Mouse (Mus musculus): ENCODE results near the gene Filip1. TPM values are rescaled to one million over a fixed set of nuclear protein-coding genes. Genes with fewer than 3 reads are reported as not detected.
"Not testable (repeated sequence)": the region's sequence is repeated elsewhere in the genome, so short reads cannot be mapped to it uniquely, and the experiment has no call there.

Filip1 gene
- total and polyA plus RNA-seq, 2 experiments from 2014 or later: 3.1 to 3.6 TPM

DNA sequence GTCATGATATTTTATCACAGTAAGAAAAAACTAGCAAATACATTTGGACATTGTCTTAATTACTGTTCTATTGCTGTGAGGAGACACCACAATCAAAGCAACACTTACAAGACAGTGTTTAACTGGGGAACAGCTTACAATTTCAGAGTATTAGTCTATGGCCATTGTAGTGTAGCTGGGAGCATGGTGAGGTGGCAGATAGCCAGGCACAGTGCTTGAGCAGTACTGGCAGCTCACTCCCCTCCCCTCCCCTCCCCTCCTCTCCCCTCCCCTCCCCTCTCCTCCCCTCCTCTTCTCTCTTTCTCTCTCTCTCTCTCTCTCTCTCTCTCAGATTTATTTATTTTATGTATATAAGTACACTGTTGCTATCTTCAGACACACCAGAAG, 25.3 kb upstream of the Filip1 start:
- no peaks in the 10 kb centered on the region for H3K27me3 ChIP-seq (ENCODE audit: insufficient read depth, low read length)
- ATAC-seq (ENCODE audit: low FRiP score): no peak

DNA sequence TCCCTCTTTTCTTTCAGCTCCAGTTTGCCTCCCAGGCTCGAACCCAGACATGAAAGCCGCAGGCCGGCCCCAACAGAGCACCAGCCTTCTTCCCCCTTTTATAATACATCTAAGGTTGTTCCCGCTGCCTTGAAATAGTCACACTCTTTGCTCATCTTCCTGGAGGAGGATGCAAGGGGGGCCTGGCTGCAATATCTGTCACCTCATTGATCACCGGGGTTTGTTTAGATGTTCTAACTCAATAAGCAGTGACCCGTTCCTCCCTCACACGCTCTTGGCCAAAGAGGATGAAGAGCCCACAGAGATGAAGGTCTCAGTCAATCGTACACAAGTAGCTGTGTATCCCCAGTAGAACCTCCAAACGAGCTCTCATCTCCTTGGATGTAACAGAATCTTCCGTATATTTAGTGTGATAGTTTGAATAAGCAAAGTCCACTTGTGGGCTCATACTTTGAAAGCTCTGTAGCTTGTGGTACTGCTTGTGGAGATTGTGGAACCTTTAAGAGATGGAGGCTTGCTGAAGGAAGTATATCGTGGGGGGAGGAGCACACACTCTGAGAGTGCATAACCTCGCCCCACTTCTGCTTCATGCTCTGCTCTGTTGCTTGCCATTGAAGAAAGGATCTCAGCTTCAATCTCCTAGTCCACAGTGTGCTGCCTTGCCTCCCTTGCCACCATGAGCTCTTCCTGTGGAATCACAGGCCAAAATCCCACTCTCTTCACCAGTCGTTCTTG, 24.8 kb upstream of the Filip1 start:
- no peak for DNase-seq (ENCODE audit: low spot score)
- Histone ChIP-seq H3K27me3 (ENCODE audit: insufficient read depth, low read length) (no peaks in the 10 kb centered on the region), H3K4me3 (ENCODE audit: low read depth, low read length) (no peak overlapping the region), H3K9me3 (ENCODE audit: low read length) (no peaks in the 10 kb centered on the region), H3K27ac (ENCODE audit: low read depth, low read length) (no peak overlapping the region), H3K4me1 (ENCODE audit: insufficient read depth, low read length) (no peaks in the 10 kb centered on the region), H3K4me2 (ENCODE audit: low read depth, low read length, poor library complexity, severe bottlenecking) (no peak overlapping the region), H3K36me3 (ENCODE audit: insufficient read depth, low read length) (no peaks in the 10 kb centered on the region), H3K9ac (replicated peaks; ENCODE audit: low read length, poor library complexity, severe bottlenecking) (no peak overlapping the region)
- ATAC-seq (ENCODE audit: low FRiP score): no peak
- TF ChIP-seq CTCF (IDR thresholded peaks at IDR 0.05): no peak
- WGBS: 91% methylated on average over 13 of the region's 13 CpGs

More for the DNA sequence above, 25.3 kb upstream of the Filip1 start:
- Histone ChIP-seq H3K4me2 (ENCODE audit: low read depth, low read length, poor library complexity, severe bottlenecking) (no peak overlapping the region), H3K27ac (ENCODE audit: low read depth, low read length) (no peak overlapping the region), H3K9me3 (ENCODE audit: low read length) (no peaks in the 10 kb centered on the region), H3K36me3 (ENCODE audit: insufficient read depth, low read length) (no peaks in the 10 kb centered on the region), H3K4me1 (ENCODE audit: insufficient read depth, low read length) (no peaks in the 10 kb centered on the region), H3K9ac (replicated peaks; ENCODE audit: low read length, poor library complexity, severe bottlenecking) (no peak overlapping the region), H3K4me3 (ENCODE audit: low read depth, low read length) (no peak overlapping the region)
- no peak for TF ChIP-seq CTCF (IDR thresholded peaks at IDR 0.05)
- no peak for DNase-seq (ENCODE audit: low spot score)

DNA sequence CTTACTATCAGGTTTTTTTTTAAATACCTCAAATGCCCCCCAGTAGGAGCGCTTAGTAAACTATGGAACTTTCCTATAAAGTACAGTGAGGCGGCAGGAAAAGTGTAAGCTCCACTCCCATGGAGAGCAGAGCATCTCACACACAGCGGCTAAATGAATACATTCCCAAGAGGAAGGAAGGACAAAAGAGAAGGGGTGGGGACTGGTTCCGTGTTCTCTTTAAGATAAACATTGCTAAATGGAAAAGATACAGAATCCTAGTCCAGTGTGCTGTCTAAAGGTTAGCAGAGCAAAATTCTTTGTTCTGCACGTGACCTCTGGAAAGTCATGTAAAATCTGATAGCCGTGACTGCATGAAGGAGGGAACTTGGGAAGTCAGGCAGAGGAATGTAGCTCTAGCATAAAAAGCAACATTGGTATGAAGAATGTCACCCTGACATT, 13.9 kb upstream of the Filip1 start:
- TF ChIP-seq CTCF (IDR thresholded peaks at IDR 0.05): no peak
- no peaks in the 10 kb centered on the region for H3K36me3 ChIP-seq (ENCODE audit: insufficient read depth, low read length)
- H3K9me3 ChIP-seq (ENCODE audit: low read length): no peaks in the 10 kb centered on the region
- no peak overlapping the region for H3K9ac ChIP-seq (replicated peaks; ENCODE audit: low read length, poor library complexity, severe bottlenecking)
- no peak for ATAC-seq (ENCODE audit: low FRiP score)
- H3K4me3 ChIP-seq (ENCODE audit: low read depth, low read length): no peak overlapping the region
- H3K27me3 ChIP-seq (ENCODE audit: insufficient read depth, low read length): no peaks in the 10 kb centered on the region
- H3K27ac ChIP-seq (ENCODE audit: low read depth, low read length): no peak overlapping the region
- 70% methylated on average over 6 of the region's 6 CpGs for WGBS
- no peaks in the 10 kb centered on the region for H3K4me1 ChIP-seq (ENCODE audit: insufficient read depth, low read length)
- no peak overlapping the region for H3K4me2 ChIP-seq (ENCODE audit: low read depth, low read length, poor library complexity, severe bottlenecking)
- no peak for DNase-seq (ENCODE audit: low spot score)

DNA sequence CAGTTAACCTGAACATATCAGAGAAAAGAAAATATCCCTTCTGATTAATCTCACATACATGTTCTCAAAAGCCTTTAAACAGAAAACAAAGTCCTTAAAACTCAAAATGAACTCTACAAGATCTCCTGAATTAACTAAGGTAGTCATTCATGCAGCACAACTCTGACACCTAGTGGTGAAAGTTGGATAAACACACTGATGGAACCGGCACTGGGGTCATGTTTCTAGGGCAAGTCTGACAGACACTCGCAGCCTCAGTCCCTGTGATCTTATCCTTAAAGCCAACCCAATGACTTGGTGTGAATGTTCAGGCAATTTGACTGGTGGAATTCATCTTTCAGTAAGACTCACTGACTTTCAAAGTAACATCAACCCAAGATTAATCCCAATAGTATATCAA, 13.4 kb upstream of the Filip1 start:
- WGBS: 1% methylated on average over 2 of the region's 2 CpGs
- Histone ChIP-seq H3K4me1 (ENCODE audit: insufficient read depth, low read length) (no peaks in the 10 kb centered on the region), H3K27me3 (ENCODE audit: insufficient read depth, low read length) (no peaks in the 10 kb centered on the region), H3K4me2 (ENCODE audit: low read depth, low read length, poor library complexity, severe bottlenecking) (no peak overlapping the region), H3K9me3 (ENCODE audit: low read length) (no peaks in the 10 kb centered on the region), H3K36me3 (ENCODE audit: insufficient read depth, low read length) (no peaks in the 10 kb centered on the region), H3K4me3 (ENCODE audit: low read depth, low read length) (no peak overlapping the region), H3K9ac (replicated peaks; ENCODE audit: low read length, poor library complexity, severe bottlenecking) (no peak overlapping the region), H3K27ac (ENCODE audit: low read depth, low read length) (no peak overlapping the region)
- DNase-seq (ENCODE audit: low spot score) (peak; percentile 63), ATAC-seq (ENCODE audit: low FRiP score) (peak; percentile 58; the same call in 1 of the 2 replicates)
- TF ChIP-seq CTCF (IDR thresholded peaks at IDR 0.05): peak; percentile 87

DNA sequence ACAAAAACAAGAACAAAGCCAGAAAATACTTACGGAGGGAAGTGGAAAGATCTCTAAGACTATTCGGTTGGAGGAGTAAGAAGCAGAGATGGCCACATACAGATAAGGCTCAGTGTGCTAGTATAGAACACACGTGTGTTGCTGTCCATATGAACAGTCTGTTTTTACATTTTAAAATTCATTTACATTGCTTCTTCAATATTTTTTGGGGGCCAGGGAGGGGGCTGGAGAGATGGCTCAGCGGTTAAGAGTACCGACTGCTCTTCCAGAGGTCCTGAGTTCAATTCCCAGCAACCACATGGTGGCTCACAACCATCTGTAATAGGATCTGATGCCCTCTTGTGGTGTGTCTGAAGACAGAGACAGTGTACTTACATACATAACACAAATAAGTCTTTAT, 12.7 kb upstream of the Filip1 start:
- not testable (repeated sequence) for H3K4me1 ChIP-seq (ENCODE audit: insufficient read depth, low read length); ATAC-seq (ENCODE audit: low FRiP score); H3K27me3 ChIP-seq (ENCODE audit: insufficient read depth, low read length); H3K4me3 ChIP-seq (ENCODE audit: low read depth, low read length); H3K36me3 ChIP-seq (ENCODE audit: insufficient read depth, low read length); H3K4me2 ChIP-seq (ENCODE audit: low read depth, low read length, poor library complexity, severe bottlenecking); H3K9me3 ChIP-seq (ENCODE audit: low read length); DNase-seq (ENCODE audit: low spot score); H3K9ac ChIP-seq (replicated peaks; ENCODE audit: low read length, poor library complexity, severe bottlenecking); H3K27ac ChIP-seq (ENCODE audit: low read depth, low read length)
- 93% methylated on average over 5 of the region's 5 CpGs for WGBS

DNA sequence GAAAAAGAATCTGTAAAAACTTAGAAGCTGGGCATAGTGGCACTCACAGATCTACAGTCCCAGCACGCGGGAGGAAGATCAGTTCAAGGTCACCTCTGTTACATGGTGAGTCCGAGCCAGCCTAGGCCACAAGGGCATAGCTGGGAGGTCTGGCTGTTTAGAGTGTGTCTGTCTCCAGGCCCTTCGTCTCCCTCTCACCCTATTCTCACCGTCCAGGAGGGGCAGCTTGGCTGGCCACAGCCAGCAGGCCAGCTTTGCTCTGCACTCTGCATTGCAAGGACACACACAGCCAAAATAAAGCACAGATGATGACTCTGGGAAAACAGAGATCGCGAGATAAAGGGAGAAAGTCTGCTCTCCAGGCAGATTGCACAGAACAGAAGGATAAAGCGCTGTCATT, 10.2 kb upstream of the Filip1 start:
- DNase-seq (ENCODE audit: low spot score): no peak
- Histone ChIP-seq H3K36me3 (ENCODE audit: insufficient read depth, low read length) (no peaks in the 10 kb centered on the region), H3K27me3 (ENCODE audit: insufficient read depth, low read length) (no peaks in the 10 kb centered on the region), H3K9ac (replicated peaks; ENCODE audit: low read length, poor library complexity, severe bottlenecking) (no peak overlapping the region), H3K4me1 (ENCODE audit: insufficient read depth, low read length) (no peaks in the 10 kb centered on the region), H3K4me2 (ENCODE audit: low read depth, low read length, poor library complexity, severe bottlenecking) (no peak overlapping the region), H3K4me3 (ENCODE audit: low read depth, low read length) (no peak overlapping the region), H3K9me3 (ENCODE audit: low read length) (no peaks in the 10 kb centered on the region), H3K27ac (ENCODE audit: low read depth, low read length) (no peak overlapping the region)
- TF ChIP-seq CTCF (IDR thresholded peaks at IDR 0.05): no peak
- WGBS: 66% methylated on average over 8 of the region's 8 CpGs
- ATAC-seq (ENCODE audit: low FRiP score): no peak

All from midbrain, postnatal 0 days (tissue).